Mouse (Mus musculus) mature B cell (primary cell): ENCODE data around the gene Cyct.

Source experiments
- in situ Hi-C: fragments of 300-500 bp; cut with MboI; formaldehyde crosslinking; loops from 2 replicates; pipeline ENCODE4 v1.14.3; 2019

The Cyct gene

DNA sequence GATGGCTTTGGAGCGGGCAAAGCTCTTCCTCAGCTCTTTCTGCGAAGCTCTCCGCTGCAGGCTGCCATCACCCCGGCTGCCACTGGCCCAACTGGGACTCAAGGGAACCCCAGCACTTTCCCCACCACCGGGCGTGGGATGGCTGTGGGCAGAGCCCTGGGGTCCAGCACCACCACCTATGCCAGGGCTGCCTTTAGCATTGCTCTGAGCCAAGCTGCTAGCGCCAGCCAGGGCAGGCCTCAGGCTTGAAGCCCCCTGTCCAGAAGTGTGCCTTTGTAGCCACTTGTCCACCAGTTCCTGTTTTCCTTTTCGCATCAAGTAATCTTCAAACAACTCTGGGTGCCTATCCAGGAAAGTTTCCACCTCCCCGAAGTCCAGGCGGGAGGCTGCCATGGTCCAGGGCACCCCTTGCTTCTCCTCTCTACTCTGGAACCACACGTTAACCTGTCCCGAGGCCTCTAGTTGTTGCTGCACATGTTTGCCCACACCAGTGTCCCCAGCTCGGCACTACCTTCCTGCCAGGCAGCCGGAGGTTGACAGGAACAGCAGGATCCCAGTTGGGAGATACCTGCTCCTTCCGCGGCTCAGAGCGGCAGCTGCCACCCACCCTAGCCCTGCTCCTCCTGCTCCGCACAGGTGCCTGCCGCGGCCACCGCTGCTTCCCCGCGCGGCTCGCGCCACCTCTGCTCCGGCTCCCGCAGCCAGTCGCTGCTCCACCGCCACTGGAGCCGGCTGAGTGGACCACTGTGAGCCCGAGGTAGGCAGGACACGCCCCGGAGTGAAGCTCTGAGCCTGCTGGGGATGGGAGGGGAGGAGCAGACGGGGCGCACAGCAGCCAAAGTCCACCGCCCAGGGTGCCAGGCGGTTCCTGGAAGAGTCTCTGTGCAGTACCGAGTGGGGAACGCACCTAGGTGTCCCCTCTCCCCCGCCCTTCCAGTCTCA lies 21.8 kb downstream of the Cyct start, which contains the start of gene Pde11a:
Gene Pde11a (minus strand): TSS at position 560 of the 942 bp plus-strand sequence.
- in situ Hi-C loops: no loop called here

DNA sequence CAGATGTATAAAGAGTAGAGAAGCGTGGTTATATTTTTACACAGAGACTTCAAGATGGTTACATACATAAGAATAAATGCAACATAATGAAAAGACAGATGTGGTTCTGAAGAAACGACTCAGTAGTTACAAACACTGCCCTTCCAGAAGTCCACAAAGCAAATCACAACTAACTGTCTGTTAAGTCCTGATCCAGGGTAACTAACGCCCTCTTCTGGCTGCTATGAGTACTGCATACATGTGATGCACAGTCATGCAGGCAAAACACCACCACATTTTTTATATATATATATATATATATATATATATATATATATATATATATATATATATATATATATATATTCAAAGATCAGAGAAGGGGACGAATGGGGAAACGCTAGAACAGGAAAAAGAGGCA lies 25.7 kb downstream of the Cyct start:
- in situ Hi-C loops: no loop called here

DNA sequence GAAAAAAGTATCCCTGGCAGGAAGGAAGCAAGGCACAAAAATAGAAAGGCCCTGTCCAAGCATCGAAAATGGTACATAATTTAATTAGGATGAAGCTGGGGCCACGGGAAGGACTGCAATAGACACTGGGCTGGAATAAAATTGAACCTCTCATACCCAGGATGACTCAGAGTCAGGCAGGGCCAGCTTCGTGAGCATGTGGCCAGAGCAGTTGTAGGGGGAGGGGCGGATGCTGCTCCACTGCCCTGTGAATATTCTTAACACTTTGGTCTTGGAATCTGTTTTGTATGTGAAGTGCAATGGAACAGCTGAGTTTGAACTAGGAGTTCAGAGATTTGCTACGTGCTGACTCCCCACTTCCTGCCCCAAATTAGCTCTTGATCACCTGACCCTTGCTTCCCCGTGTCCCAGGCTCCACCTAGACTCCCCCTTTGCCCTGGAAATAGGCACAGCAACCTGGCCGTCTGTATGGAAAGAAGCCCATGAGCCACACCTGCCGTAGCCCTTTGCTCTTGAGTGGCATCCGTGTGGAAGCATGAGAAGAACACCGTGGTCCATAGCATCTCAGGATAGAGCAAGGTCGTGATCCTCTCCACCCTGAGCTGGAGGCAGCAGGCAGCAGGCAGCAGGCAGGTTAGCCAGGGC lies 28.0 kb downstream of the Cyct start:
- in situ Hi-C loops: no loop called here

DNA sequence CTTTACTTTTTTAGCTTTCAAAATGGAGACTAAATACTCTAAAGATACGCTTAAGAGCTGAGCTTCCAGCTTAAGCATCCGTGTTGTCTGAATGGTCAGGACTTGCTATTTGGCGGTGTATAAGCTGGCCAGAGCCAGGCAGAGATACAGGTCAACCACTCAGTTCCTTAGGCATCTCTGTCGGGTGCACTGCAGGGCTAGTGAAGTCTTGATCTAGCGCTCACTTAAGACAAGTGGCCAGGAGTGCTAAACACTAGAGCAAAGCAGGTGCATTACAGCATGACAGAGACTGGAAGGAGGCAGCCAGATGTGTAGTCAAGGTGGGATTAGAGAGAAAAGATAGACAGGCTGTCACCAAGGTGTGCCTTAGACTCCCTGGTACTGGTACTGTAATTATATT lies 30.2 kb downstream of the Cyct start:
- in situ Hi-C loops: no loop called here

DNA sequence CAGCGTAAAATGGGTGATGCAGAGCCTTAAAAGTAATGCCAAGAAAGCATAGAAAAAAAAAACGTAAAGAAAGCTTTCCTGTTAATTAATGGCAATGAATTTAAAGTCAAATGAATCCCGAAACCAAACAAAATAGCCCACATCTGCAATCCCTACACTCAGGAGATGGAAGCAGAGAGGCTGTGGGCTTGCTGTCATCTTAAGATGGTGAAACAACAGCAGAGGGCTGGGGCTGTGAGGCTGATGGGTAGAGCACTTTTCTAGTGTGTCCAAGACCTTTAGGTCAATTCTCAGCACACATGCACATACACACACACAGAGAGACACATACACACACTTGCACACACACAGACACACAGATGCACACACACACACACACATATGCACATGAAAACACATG lies 34.1 kb downstream of the Cyct start:
- in situ Hi-C loops: no loop called here

DNA sequence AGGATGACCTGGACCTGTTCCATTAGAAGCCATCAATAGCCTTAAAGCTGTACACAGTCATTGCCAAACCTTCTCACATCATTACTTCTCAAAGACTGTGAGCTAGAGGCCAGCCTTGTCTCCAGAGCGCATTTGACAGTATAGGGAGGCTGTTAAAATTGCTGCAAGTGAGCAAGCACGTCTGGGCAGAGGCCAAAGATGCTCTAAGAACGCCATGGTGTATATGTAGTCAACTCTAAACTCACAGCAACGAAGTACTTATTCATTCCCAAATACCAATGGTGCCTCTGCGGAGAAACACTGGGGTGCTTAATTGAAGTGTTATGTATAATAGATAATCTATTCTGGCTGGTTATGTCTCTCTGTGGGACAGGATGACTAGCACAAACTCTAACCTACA lies 35.8 kb downstream of the Cyct start:
- in situ Hi-C loops: no loop called here

DNA sequence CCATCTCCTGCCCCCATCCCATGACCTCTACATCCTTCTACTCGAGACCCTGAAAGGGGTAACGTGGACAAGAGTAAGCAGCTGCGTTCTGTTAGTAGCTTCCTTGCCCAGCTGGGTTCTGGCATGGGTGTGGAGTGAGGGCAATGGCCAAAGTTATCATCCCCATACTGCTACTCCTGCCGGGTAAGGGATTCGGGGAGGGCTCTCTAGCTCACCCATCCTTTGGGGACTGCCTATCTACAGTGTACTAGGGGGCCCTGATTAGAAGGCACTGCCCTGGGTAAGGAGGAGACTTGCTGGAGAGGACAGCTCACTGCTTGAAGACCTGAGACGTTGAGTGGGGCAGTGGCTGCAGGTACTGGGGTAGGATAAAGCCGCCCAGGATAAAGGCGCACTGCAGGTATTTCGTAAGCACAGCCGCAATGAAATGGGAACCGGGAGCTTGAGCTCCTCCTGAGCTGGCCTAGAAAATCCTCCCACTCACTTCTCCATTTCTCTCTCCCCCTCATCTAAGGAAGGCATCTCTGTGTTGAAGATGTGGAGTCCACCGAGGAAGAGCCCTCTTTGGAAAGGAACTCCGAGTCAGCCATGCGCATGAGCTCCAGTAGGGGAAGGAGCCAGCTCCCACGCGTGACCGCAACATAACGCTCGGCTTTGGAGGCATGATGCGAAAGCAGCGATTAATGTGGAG lies 36.9 kb downstream of the Cyct start:
- in situ Hi-C loops: no loop called here

DNA sequence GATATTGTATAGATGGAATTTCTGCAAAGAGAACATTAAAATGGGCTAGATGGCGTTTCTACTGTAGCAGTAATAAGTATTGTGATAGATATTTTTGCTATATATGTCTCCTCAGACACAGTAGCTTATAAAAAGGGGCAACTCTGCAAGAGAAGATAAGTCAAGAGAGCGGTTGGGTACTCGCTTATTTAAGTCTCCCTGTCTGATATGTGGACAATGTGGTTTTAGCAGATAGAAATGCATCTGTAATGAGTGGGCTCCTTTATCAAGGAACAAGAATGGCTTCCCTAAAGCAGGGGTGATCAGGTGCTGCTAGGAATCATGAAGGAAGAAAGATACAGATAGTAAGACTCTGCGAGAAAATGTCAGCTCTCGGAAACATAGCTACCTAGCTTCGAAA lies 39.9 kb downstream of the Cyct start:
- in situ Hi-C loops: no loop called here

DNA sequence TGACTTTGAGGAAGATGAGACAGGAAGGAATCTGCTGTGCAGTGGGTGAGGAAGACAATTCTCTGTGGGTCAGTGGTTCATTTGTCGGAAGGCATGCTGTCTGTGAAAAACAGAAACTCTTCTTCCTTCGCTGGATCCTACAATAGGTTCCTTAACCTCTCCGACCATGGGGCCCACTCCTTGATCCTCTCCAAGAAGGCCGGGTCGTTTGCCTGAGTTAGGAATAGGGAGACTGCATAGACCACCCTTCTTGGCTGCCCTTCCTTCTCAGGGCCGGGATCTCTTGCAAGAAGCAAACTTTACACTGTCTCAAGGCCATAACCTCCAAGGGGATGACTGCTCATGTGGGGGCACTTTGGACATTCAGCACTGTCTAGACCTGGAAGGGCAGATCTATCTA lies 41.0 kb downstream of the Cyct start:
- in situ Hi-C loops: no loop called here
